Mouse (Mus musculus): ENCODE data around the gene Spon1.

DNA sequence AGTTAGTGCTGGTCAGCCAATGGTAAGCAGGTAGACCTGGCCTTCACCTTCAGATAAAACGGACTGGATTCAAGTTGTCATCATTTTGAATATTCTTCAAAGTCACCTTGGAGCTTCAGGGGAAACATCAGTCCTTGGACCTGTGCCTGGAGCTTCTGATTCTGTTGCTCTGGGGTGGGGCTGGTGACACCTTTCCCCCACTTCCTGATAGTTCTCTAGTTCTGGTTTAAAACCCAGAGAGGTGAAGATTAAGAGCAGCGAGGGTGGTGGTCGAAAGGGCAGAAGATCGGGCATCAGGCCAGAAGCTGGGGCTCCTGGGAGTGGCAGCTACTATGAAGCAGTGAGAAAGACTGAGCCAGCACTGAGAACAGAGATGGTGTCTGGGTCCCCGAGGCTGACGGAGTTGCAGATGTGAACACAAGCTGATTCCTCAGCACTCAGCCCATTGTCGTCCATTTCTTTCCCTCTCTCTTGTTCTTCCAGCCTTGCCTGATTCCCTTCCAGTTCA lies 51.1 kb downstream of the Spon1 start:
- TF ChIP-seq KAT2A (conservative IDR thresholded peaks at IDR 0.05; ENCODE audit: low read depth, low read length) = no peak
- no peak for TF ChIP-seq TAL1 (IDR thresholded peaks at IDR 0.05; ENCODE audit: low read length)
- TF ChIP-seq MAX (IDR thresholded peaks at IDR 0.05; ENCODE audit: low read length) = no peak
- TF ChIP-seq ZMIZ1 (IDR thresholded peaks at IDR 0.05; ENCODE audit: low read depth, low read length) = no peak
- TF ChIP-seq MAFK (IDR thresholded peaks at IDR 0.05; ENCODE audit: borderline replicate concordance, low read depth, low read length) = no peak
- TF ChIP-seq CTCF (IDR thresholded peaks at IDR 0.05 in 2 of 3, conservative IDR thresholded peaks at IDR 0.05 in 1 of 3; ENCODE audit: control insufficient read depth in 1 of 3, insufficient read depth in 1 of 3, low read depth in 2 of 3, low read length in 3 of 3, poor library complexity in 1 of 3, severe bottlenecking in 1 of 3) = no peak
- no peak for TF ChIP-seq E2F4 (IDR thresholded peaks at IDR 0.05; ENCODE audit: borderline replicate concordance, low read depth, low read length)

All from MEL (cell line).